Mouse (Mus musculus) splenic B cell, adult 2 months (primary cell): ENCODE results near the gene Fam136a.
A peak's percentile ranks its signal among the peaks of the same experiment; 100 is the strongest.
"Not testable (repeated sequence)": the region's sequence is repeated elsewhere in the genome, so short reads cannot be mapped to it uniquely, and the experiment has no call there.

ENCODE experiments used
- DNase-seq: peaks from one replicate; pipeline ENCODE4 v3.0.0-alpha.2; 2011; ENCODE audit warnings: low read depth, low spot score
- H3K27me3 ChIP-seq: 2 replicates; pipeline ENCODE4 v1.6.1; 2012; ENCODE audit warnings: mild to moderate bottlenecking, low read length, moderate library complexity, mixed read lengths; ENCODE audit not compliant: control insufficient read depth, poor library complexity, insufficient read depth, severe bottlenecking
- H3K36me3 ChIP-seq: 2 replicates; pipeline ENCODE4 v1.6.1; 2012; ENCODE audit warnings: mild to moderate bottlenecking, low read length, moderate library complexity, mixed read lengths; ENCODE audit not compliant: control insufficient read depth, poor library complexity, insufficient read depth, severe bottlenecking

Gene Fam136a

DNA sequence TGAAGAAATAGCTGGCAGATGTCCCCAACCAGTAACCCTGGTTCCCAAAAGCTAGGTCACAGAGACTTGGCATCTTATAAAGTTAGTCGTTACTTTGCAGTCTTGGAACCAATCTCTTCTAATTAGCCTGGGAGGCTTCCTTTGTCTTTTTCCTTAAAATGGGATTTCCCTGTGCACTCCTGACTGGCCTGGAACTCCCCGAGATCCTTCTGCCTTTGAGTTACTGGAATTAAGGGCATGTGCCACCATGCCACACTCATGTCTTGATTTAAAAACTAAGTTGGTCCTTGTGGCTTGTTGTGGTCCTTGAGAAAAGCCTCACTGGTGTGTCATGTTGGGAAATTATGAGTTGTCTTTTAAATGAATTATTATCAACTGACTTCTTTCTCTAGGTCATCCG, 12.9 kb downstream of the Fam136a start:
- H3K36me3 ChIP-seq, result peaks cover 13% of the 10 kb centered on the region
- no peaks in the 10 kb centered on the region for H3K27me3 ChIP-seq
- DNase-seq, result no peak

DNA sequence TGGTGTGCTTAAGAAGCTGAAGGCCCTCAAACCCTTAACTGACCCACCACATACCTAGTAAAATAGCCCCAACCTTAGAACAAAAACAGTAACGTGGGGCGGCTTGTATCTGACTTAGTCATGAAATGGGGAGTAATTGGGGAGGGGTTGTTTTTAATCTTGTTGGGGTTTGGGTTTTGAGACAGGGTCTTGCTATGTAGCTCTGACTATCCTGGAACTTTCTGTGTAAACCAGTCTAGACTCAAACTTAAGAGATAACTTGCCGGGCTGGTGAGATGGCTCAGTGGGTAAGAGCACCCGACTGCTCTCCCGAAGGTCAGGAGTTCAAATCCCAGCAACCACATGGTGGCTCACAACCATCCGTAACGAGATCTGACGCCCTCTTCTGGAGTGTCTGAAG, 14.7 kb downstream of the Fam136a start:
- DNase-seq, H3K27me3 ChIP-seq: not testable (repeated sequence)
- peaks cover 13% of the 10 kb centered on the region for H3K36me3 ChIP-seq

DNA sequence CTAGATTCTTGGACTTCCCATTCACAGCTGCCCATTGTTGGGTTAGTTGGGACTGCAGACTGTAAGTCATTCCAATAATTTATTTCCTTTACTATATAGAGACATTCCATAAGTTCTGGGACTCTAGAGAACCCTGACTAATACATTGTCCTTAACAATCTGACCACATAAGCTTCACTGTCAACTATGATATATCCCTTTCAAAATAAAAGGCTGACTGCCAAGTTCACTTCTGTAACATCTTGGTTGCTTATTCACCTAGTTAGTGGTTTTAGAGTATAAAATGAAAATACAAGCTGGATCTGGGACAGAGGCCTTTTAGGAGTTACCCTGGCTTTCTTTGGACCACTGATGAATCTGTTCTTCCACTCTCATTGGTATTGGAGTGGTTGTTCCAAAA, 17.1 kb downstream of the Fam136a start:
- no peak for DNase-seq
- peaks cover 4% of the 10 kb centered on the region; the same call in 1 of the 2 replicates for H3K36me3 ChIP-seq
- H3K27me3 ChIP-seq, result no peaks in the 10 kb centered on the region

DNA sequence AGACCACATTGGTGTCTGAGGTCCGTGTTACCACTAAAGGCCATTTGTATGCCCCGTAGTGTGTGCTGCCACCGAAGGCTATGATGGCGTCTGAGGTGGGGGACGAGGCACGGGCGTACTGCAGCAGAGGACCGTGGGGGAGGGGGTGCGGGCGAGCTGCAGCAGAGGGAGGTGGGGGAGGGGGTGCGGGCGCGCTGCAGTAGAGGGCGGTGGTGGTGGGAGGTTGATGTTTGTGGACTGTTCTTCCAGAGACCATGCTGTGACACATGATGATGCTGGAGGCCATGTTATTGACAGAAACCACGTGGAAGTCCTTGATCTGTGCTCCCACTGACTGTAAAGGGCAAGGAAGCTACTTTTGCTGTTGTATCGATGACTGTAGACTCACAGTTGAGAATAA, 17.9 kb downstream of the Fam136a start:
- DNase-seq, result no peak
- Histone ChIP-seq H3K36me3 (peaks cover 5% of the 10 kb centered on the region; the same call in 1 of the 2 replicates), H3K27me3 (no peaks in the 10 kb centered on the region)

DNA sequence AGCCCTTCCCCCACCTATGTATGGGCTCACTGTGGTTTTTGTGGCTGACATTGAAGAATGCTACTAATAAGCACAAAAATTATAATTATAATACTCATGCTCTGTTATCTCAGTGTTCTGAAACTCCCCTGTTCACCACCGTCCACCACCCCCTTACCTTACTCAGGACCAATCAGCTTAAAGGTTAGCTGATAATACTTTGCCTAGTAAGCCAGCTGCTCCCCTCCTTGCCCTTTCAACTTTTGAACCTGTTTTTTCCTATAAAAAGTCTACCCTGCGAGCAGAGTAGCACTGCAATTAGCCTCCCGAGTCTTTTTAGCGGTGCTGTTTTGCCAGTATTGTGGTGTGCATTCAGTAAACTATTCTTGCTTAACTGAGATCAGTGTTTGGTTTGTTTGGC, 19.2 kb downstream of the Fam136a start:
- H3K27me3 ChIP-seq, result no peaks in the 10 kb centered on the region
- H3K36me3 ChIP-seq, result peaks cover 7% of the 10 kb centered on the region
- no peak for DNase-seq

DNA sequence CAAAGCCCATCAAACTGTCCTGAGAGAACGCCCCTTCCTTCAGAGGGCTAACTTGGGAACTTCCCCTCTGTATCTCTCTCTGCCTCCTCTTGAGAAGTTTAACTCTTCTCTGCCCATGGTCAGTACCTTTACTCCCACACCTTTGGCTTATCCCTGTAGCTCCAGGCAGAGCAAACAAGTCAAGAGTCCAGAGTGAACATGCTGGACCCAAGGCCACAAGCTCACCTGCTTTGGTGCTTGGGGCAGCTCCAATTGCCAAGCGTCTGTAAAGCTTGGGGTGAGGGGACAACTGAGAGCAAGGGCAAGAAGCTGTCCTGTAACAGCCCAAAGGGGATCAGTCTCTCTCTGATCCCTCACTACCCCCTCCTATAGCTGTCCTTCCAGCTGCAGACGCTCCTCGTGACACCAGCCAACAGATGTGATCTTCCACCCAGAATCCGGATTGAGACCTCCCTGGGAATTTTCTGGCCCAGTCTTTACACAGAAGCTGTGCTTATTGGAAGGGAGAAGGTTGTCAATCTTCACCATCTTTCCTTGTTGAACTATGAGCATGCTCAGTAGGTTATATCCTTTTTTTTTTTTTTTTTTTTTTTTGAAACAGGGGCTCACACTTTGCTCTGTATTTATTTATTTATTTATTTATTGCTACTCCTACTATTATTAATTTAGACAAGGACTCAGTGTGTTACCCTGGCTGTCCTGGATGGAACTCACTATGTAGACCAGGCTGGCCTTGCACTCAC, 20.1 kb downstream of the Fam136a start:
- Histone ChIP-seq H3K27me3 (no peaks in the 10 kb centered on the region), H3K36me3 (peaks cover 5% of the 10 kb centered on the region; the same call in 1 of the 2 replicates)
- no peak for DNase-seq

DNA sequence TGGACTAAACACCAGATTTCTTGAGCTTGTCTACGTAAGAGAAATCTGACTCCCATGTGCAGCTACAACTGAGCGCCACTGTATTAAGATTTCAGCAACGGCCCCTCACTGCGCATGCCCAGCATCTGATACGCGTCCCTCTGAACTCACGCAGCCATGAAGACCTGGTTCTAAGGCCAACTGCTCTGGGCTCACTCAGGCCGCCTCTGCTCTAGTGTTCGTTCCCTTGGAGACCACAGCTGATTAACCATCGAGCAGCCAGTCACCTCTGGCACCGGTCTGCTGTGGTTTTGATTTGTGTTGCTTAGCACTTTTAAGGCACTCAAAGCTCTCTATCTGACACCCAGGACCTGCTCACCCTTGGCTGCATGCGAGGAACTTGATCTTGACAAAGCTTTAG, 21.9 kb downstream of the Fam136a start:
- H3K36me3 ChIP-seq, result peaks cover 7% of the 10 kb centered on the region; the same call in 1 of the 2 replicates

DNA sequence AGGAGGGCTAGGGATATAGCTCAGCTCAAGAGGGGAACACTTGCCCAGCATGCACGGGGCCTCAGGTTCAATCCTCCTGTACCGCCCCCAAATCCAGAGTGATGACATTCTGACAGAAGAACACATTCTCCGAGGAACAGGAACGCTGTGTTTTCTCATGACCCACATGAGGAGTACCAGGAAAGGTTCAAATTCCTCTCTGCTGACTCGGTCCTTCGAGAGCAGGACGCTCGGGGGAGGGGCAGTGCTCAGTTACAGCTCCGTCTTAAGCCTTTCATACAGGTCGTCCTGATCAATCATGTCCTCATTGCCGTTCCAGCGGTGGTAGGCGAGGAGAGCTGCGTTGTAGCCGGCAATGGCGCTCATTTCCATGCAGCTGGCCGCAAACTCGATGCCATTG, 23.0 kb downstream of the Fam136a start:
- peaks cover 7% of the 10 kb centered on the region; the same call in 1 of the 2 replicates for H3K36me3 ChIP-seq
- no peaks in the 10 kb centered on the region for H3K27me3 ChIP-seq
- DNase-seq, result no peak

More for the DNA sequence above, 21.9 kb downstream of the Fam136a start:
- no peak for DNase-seq
- no peaks in the 10 kb centered on the region for H3K27me3 ChIP-seq

DNA sequence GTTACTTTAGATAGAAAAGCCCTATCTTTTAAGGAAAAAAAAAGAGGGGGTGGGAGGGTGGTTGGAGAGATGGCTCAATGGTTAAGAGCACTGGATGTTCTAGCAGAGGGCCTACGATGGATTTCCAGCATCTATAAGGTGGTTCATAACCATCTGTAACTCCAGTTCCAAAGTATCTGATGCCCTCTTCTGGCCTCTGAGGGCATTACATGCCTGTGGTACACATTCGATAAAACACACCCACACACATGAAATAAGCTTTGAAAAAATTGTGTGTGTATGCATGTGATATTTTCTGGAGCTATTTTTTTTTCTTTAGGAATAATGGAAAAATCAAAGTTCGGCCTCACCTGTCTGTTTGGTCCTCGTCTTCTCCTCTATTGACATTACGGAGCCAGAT, 25.9 kb downstream of the Fam136a start:
- peak; percentile 50 for DNase-seq
- Histone ChIP-seq H3K27me3 (no peaks in the 10 kb centered on the region), H3K36me3 (peaks cover 7% of the 10 kb centered on the region; the same call in 1 of the 2 replicates)

DNA sequence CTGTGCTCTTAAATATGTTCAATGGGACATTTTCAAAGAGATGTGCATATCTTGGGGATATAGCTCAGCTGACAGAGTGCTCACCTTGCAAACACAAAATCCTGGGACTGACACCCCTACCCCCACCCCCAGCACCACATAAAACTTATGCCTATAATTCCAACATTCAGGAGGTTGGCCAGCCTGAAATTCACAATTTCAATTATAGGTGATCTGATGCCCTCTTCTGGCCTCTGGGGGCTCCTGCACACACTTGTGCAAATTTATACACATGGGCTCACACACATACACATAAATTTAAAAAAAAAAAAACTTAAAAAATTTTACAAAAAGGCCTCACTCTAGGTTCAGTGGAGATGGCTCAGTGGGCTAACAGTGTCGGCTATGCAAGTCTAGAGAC, 27.7 kb downstream of the Fam136a start:
- Histone ChIP-seq H3K27me3 (no peaks in the 10 kb centered on the region), H3K36me3 (peaks cover 6% of the 10 kb centered on the region; the same call in 1 of the 2 replicates)
- no peak for DNase-seq

DNA sequence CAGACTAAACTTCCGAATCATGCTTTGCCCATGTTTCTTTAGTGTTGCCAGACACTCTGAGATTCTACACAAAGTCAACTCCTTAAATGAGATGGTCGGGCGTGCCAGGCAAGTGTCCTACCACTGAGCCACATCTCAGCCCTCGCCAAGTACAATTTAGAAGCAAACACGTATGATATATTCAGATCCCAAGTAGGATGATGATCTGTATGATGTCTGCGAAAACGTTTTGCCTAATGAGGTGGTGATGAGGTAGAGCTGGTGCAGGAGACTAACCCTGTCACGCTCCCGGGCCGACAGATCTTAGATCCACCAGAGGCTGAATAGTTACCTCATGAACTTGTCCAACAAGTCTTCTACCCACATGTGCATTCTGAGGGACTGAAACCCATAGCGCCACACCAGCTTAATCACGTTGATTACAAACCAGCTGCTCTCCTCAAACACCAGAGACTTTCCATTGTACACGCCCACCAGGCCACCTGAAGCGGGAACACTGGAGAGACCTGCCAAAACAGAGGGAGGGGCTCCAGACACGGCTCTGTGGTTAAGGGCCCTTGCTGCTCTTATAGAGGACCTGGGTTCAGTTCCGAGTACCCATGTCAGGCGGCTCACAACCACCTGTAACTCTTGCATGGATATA, 28.8 kb downstream of the Fam136a start:
- DNase-seq, result no peak
- no peaks in the 10 kb centered on the region for H3K27me3 ChIP-seq
- H3K36me3 ChIP-seq, result peaks cover 2% of the 10 kb centered on the region; the same call in 1 of the 2 replicates

DNA sequence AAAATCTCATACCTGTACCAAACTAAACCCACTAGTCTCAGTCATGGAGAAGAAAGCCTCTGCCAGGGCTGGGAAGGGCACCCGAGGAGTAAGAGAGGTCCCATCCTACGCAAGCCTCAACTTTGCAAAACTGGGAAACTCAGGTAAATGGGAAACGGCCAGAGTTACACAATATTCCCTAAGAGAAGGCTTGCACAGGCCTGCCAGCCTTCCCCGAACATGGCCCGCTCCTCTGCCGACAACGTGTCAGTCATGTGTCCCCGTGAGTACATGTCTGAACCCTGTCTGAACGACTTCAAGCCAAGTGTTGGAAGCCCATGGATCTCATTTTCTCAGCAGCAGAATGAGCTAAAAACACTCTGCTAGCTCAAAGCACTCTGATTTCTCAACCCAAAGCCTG, 29.6 kb downstream of the Fam136a start:
- Histone ChIP-seq H3K27me3 (no peaks in the 10 kb centered on the region), H3K36me3 (peaks cover 2% of the 10 kb centered on the region; the same call in 1 of the 2 replicates)
- no peak for DNase-seq

DNA sequence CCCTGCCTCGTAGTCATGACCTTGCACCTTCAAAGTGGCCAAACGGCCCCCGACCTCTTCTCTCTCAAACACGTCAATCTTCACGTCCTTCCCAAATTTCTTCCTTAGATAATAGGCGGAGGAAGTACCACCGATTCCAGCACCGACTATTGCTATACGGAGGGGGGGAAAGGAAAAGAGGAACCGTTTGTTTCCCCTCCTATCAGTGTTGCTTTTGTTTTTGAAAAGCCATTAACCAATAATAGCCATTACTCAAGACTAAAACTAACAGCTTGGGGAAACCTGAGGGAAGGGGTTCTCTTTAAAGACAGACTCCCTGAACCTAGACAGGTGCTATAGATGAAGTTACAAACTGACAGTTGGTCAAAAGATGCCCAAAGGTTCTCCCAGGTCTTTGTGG, 30.5 kb downstream of the Fam136a start:
- no peaks in the 10 kb centered on the region for H3K27me3 ChIP-seq
- DNase-seq, result no peak
- H3K36me3 ChIP-seq, result peaks cover 2% of the 10 kb centered on the region; the same call in 1 of the 2 replicates

DNA sequence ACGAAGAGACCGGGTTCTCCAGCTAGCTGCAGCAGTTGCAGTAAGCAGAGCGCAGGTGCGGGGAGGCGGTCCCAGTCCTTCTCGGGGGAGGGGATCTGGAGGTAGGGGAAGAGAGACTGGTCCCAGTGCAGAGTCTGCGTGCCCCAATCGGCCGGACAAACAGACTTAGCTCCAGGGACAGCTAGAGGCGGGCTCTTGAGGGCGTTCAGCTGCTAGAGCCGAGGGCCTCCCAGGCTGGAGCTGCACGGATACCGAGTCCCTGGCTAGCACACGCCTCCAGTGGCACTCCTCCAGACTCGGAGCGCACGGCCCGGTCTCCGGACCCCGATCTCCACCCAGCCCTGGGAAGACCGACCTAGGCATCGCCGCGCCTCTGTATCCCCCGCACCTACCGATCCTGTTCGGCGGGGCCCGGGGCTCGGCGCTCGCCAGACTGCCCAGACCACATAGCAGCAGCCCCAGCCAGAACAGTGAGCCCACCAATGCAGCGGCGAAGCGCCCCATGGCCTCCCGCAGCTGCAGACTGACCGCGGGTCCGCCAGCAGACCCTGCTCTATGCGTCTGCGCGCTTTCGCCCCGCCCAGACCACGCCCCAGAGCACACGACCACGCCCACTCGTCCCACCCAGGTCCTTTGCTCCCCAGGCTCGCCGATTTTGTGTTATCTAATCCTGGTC, 31.3 kb downstream of the Fam136a start, which contains the start of gene Pcyox1:
TSS of gene Pcyox1 (minus strand) at position 574 of the 676 bp plus-strand sequence.
- Histone ChIP-seq H3K27me3 (no peaks in the 10 kb centered on the region), H3K36me3 (no peaks in the 10 kb centered on the region)
- peak; percentile 89 for DNase-seq
